Mouse (Mus musculus) kidney, postnatal 25 days (tissue): ENCODE data around the gene Agtr1b.

Experiments
- DNase-seq, 2 experiments: peaks; one replicate each; pipeline ENCODE4 v3.0.0; 2021; ENCODE audit warnings: mixed read lengths in 2 of 2

The Agtr1b gene

DNA sequence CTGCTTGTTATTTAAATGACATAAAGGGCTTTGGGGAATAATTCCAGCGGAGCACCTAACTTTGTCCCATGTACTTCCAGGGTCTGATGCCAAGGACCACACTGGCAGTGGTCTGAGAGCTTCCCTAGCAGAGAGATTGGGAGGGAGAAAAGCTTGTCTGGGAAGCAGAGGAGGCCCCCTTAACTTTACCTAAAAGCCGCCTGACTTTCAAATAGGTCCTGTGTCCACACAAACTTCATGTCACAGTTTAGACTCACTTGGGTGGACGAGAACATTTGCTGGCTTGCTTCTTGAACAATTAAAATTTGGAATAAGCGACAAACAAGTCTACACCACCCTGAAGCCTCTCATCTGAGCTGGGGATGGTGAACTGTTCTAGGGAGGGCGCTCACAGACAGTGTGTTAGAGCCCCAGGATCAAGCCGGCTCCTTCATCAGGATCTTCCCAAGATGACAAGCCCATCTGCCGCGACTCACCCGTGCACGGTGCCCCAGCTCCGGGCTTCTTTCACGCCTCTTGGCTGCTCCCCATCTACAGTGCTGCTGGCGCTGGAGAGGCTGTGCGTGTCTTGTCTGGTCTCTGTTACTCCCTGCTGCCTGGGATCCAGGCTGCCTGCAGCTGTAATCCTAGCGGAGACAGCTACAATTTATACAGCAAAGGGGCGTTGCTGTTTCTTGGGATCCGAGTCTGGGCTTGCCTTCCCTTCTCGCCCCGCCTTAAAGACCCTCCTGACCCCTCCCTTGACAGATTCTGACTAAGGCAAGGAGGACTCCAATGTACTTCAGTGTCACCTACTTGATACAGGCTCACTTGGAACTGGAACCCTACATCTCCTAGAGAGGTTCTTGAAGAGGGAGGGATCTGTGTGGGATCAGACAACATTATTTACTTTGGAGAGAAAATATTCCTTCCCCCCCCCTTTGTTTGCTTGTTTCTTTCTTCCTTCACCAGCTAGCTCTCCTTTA lies at the start of gene Agtr1b:
TSS of gene Agtr1b (minus strand) at position 620 of the 965 bp plus-strand sequence.
- DNase-seq, result no peak

DNA sequence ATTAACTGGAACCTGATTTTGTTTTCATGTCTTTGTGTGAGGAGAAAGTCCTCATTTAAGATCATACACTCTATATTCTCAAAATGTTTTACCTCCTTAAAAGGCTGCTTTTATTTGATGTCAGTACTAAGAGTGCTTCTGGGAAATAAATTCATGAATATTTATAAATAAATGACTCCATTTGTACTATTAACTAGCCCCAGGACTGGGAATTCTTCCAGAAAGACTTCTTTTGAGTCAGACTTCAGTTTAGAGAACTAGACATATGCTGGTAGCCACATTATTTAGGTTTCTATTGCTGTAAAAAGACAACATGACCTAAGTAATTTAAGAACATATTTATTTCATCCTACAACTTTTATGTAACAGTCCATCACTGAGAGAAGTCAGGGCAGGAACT lies 13.4 kb downstream of the Agtr1b start:
- DNase-seq, result no peak

GRCm38 (mm10) chr3:20348206-20348605 lies 18.8 kb downstream of the Agtr1b start:
- DNase-seq, result no peak

GRCm38 (mm10) chr3:20340402-20340801 lies 26.6 kb downstream of the Agtr1b start:
- no peak for DNase-seq

DNA sequence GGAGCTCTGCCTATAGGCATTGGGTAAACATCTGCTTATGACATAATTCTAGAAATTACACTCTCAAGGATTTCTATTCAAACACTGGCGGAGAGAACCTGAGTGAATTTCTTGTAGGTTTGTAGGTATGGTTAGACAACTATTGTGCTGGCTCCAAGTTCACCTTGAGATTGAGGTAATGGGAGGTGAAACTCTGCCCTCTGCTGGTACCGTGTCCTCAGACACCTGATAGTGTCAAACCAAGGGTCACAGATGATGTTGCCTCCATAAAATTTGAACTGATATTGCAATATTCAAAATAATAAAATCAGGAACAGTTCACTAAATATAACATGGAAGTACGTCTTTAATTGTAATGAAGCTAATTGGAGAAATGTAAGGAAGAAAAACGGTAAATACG lies 32.3 kb downstream of the Agtr1b start:
- peak in 1 of 2 experiments; percentile 2 for DNase-seq

DNA sequence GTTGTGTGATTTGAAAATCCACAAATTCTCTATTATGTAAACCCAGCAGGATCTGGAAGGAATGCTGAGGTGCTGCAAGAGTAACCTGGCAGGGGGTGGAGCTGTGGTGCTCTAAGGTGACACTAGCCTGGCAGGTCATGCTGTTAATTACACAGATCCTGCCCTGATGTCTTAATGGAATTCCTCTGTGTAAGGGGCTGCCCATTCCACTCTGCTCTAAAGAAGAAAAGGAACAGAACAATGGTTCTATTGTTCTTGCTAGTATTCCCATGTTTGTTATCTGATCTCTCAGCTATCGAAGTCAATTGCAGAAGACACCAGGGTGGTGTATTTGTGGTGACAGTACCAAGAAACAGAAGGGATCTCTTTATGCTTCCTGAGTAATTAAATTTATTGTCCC lies 49.7 kb downstream of the Agtr1b start:
- DNase-seq, result no peak

GRCm38 (mm10) chr3:20309142-20309541 lies 57.8 kb downstream of the Agtr1b start:
- no peak for DNase-seq

GRCm38 (mm10) chr3:20307256-20307655 lies 59.7 kb downstream of the Agtr1b start:
- DNase-seq, result no peak

DNA sequence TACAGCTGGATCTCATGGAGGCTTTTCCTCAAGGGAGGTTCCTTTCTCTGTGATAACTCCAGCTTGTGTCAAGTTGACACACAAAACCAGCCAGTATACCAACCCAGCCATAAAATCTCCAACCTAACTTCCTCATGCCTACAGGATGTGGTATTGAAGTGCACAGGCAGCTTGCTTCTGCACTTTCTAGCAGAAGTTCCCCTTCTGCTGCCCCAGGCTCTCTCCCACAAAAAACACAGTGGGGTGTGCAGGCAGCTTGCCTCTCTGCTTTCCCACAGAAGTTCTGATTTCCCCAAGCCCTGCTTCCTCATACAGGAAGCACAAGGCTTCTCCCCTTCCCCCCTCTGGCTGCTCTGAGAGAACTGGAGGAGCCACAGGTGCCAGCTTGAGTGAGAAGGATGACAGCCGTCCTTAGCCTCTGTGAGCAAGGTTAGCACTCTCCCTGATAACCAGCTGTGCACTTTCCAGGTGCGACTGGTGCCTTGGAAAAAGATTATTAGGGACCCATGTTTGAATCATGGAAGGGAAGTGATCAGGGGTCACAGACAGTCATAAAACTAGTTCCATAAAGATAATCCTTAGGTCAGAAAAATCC lies 62.1 kb downstream of the Agtr1b start:
- no peak for DNase-seq

DNA sequence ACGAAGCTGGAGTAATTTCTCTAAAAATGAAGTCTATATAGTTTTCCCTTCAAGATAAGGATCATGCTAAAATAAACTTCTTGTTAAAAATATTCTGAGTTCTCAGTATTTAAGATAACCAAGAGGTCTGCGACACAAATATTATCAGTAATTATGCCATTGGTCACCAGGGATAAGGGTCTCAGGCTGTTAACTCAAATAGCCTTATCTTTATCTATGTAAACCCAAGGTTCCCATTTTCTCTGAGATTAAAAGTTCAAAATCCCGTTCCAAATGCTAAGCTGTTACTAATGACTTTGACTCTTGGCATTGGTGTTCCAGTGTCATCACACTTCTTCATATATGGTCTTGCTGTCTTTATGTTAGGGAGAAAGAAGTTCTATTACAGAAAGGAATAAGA lies 71.4 kb downstream of the Agtr1b start:
- DNase-seq, result no peak

DNA sequence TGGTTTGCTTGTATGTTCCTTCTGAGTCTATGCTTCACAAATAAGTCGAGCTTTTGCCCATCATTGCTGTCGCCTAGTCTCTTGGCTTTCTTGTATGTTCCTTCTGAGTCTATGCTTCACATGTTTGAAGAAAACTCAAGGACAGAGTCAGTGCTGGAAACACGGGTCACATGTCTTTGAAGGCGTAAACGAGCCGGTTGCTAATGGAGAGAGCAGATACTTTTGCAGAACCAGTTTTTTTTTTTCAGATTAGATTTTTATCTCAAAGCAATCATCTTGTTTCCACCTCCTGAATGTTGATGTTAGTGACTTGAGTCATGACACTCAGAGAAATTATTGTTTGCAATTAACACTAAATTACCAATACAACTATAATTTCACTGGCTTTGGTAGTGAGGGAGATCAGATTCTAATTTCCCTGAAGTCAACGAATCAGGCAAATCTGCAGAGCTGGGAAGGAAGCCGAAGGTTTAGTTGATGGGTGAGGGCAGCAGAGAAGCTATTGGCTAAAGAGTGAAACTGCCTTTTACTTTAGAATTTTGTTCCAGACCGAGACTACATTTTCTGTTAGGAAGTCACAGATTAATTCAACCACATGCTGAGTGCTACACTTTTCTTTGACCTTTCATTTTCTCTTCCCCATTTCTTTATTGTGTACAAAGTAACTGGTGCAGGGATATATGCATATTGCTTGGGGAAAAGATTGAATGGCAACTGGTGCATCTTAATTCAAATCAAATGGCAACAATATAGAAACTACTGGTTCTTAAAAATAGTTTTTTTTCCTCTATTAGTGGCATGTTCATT lies 72.2 kb downstream of the Agtr1b start:
- DNase-seq, result no peak

GRCm38 (mm10) chr3:20291370-20291769 lies 75.6 kb downstream of the Agtr1b start:
- no peak for DNase-seq

DNA sequence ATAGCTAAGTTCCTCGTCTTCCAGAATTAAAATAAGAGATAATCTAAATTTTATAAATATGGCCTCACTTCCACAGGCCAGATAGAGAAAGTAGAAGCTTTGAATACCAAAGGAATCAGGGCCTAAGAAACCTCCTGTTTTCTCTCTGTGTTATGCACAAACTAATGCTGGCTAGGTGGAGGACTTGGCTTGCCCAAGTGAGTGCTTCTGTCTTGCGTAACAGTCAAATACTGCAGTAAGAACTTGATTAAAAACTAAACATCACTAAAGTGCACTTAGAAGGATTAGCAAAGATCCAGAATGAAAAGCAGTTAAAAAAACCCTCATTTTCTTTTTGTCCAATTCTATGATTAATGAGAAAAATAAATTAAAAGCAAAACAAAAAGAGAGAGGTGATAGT lies 78.2 kb downstream of the Agtr1b start:
- DNase-seq, result no peak

GRCm38 (mm10) chr3:20281796-20282195 lies 85.2 kb downstream of the Agtr1b start:
- no peak for DNase-seq

GRCm38 (mm10) chr3:20275633-20276032 lies 91.3 kb downstream of the Agtr1b start, which contains the start of gene Cpb1:
TSS of gene Cpb1 (minus strand) at chr3:20275733.
- DNase-seq, result no peak
